Mouse (Mus musculus): Measurements from ENCODE around the gene Tob1. TPM values are rescaled to one million over a fixed set of nuclear protein-coding genes. Genes with fewer than 3 reads are reported as not detected.
A peak's percentile ranks its signal among the peaks of the same experiment; 100 is the strongest.

Tob1 gene
- 27.2 and 36.6 TPM in 2 replicates for polyA plus RNA-seq (2014; fragmentation: Nextera tagmentation; extraction: Ambion mirVana)

DNA sequence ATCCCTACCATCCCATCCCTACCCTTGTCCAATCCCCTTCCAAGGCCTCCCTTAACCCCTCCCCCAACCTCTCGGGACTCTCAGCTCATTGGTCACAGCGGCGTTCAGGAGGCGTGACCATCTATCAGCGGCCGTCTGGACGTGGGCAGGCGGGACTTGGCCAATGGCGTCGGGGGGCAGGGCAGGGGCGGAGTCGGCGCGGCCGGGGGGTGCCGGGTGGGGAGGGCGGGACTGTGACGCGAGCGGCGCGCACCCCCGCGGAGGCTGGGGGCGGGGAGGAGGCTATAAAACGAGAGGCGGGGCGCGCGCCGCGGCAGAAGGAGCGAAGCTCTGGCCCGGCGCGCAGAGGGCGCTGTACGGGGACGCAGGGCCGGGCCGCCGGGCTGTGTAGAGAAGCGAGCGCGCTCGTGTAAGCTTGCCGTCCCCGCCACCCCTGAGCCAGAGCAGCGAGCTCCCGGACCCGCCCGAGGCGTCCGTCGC is at the start of gene Tob1:
Tob1 (plus strand) TSS at position 331 of the 480 bp plus-strand sequence.
- Histone ChIP-seq H3K36me3 (ENCODE audit: control insufficient read depth, insufficient read depth, low read length) (peaks cover 13% of the 10 kb centered on the region), H3K4me2 (replicated peaks; ENCODE audit: low read depth, low read length) (peak within 1 kb of the TSS; percentile 93), H3K4me3 (ENCODE audit: low read length) (peak within 1 kb of the TSS; percentile 94), H3K27me3 (ENCODE audit: control insufficient read depth, insufficient read depth, low read length) (no peaks in the 10 kb centered on the region), H3K4me1 (ENCODE audit: control insufficient read depth, insufficient read depth, low read length) (peaks cover 5% of the 10 kb centered on the region; the same call in 1 of the 2 replicates), H3K9ac (ENCODE audit: low read depth, low read length) (peak within 1 kb of the TSS; percentile 94), H3K9me3 (ENCODE audit: control insufficient read depth, low read length) (no peaks in the 10 kb centered on the region), H3K27ac (ENCODE audit: low read depth, low read length) (peak within 1 kb of the TSS; percentile 98)
- peak; percentile 97 for ATAC-seq (ENCODE audit: low FRiP score, low TSS enrichment)
- under 1% methylated on average over 43 of the region's 55 CpGs for WGBS

DNA sequence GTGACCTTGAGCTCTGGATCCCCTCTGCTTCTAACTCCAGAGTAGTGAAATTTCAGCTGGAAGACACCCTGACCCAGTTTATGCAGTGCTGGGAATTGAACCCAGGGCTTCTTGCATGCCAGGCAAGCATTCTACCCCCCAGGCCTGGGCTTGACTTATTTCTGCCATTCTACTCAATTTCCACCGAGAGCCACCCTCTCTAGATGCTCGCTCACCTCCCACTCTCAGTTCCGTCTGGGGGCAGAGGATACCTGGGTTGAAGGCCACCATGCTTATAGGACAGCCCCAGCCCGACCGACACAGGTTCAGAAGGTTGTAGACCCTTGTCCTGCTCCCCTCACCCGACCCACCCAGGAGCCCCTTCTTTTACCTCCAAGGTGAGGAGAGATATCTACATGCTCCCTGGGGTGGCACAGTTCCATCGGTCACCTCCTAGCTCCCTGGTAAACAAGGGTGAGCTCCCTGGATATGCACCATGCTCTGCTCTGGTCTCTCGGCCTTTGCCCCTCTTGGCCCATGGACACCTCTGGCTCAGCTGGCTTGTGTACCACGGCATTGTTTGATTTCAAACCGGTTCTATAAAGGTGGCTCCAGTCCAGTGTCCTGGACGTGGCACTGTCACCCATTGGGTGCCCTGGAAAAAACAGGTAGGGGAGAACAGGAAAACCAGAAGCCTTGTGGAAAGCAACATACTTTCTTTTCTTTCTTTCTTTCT is 49.2 kb upstream of the Tob1 start:
- H3K4me1 ChIP-seq (ENCODE audit: control insufficient read depth, insufficient read depth, low read length): peaks cover 25% of the 10 kb centered on the region
- H3K27ac ChIP-seq (ENCODE audit: low read depth, low read length): no peak overlapping the region
- no peaks in the 10 kb centered on the region for H3K9me3 ChIP-seq (ENCODE audit: control insufficient read depth, low read length)

DNA sequence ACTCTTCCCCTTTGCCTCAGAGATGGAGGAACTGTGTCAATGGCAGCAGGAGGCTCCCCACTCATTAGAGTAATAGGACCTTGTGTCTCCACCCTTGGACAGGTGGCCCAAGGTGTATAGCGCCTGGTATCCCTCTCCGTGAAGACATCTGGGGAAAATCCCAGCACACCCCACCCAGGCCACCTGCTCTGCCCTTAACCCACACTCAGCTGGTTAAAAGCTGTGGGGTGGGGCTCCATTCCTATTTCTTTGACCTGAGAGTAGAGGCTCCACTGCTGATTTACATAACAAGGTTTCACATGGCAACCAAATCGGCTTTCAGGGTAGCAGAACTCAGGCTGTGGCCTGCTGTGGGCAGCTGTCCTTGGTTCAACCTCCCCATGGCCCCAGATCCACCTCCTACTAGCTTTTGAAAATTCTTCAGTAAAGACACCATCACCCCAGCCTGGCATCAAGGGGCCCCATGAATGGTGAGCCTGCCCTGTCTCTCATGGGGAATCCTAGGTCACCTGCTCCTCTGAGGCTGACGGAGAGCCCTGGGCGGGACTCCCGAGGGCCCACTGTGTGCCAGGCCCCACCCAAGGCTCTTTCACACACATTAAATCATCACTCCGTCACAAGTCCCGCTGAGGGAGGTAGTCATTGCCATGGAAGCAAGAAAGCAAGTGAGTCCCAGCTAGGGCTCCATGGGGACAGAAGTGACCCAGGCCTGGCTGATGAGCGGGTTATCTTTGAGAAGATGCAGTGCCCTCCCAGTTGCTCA is 48.1 kb upstream of the Tob1 start:
- WGBS: 75% methylated on average over 9 of the region's 9 CpGs
- Histone ChIP-seq H3K36me3 (ENCODE audit: control insufficient read depth, insufficient read depth, low read length) (no peaks in the 10 kb centered on the region), H3K4me2 (replicated peaks; ENCODE audit: low read depth, low read length) (no peak overlapping the region), H3K27ac (ENCODE audit: low read depth, low read length) (no peak overlapping the region), H3K4me1 (ENCODE audit: control insufficient read depth, insufficient read depth, low read length) (peaks cover 25% of the 10 kb centered on the region), H3K4me3 (ENCODE audit: low read length) (no peak overlapping the region), H3K9ac (ENCODE audit: low read depth, low read length) (no peak overlapping the region), H3K27me3 (ENCODE audit: control insufficient read depth, insufficient read depth, low read length) (no peaks in the 10 kb centered on the region; the same call in 1 of the 2 replicates), H3K9me3 (ENCODE audit: control insufficient read depth, low read length) (no peaks in the 10 kb centered on the region)
- ATAC-seq (ENCODE audit: low FRiP score, low TSS enrichment): no peak

More for the DNA sequence above, 49.2 kb upstream of the Tob1 start:
- no peak overlapping the region for H3K4me2 ChIP-seq (replicated peaks; ENCODE audit: low read depth, low read length)
- WGBS: 91% methylated on average over 11 of the region's 11 CpGs
- H3K9ac ChIP-seq (ENCODE audit: low read depth, low read length): no peak overlapping the region
- no peak overlapping the region for H3K4me3 ChIP-seq (ENCODE audit: low read length)
- H3K36me3 ChIP-seq (ENCODE audit: control insufficient read depth, insufficient read depth, low read length): no peaks in the 10 kb centered on the region
- no peaks in the 10 kb centered on the region; the same call in 1 of the 2 replicates for H3K27me3 ChIP-seq (ENCODE audit: control insufficient read depth, insufficient read depth, low read length)
- ATAC-seq (ENCODE audit: low FRiP score, low TSS enrichment): no peak

DNA sequence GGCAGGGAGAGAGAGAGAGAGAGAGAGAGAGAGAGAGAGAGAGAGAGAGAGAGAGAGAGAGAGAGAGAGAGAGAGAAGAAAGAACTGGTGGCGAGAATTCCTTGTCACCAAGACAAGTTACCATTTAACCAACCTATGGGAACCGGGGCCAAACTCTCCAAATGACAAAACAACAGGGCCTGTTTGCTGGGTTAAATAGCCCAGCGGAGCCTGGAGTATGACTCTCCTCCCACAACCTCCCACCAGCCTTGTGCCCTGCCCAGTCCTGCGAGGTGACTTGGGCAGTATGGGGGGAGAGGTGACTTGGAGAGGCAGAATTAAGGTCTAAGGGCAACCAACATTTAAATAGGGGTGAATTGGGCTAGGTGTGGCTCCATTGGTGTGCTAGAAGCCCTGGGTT is 45.5 kb upstream of the Tob1 start:
- Histone ChIP-seq H3K4me1 (ENCODE audit: control insufficient read depth, insufficient read depth, low read length) (peaks cover 9% of the 10 kb centered on the region), H3K4me3 (ENCODE audit: low read length) (no peak overlapping the region), H3K36me3 (ENCODE audit: control insufficient read depth, insufficient read depth, low read length) (no peaks in the 10 kb centered on the region), H3K4me2 (replicated peaks; ENCODE audit: low read depth, low read length) (no peak overlapping the region), H3K9ac (ENCODE audit: low read depth, low read length) (no peak overlapping the region), H3K27me3 (ENCODE audit: control insufficient read depth, insufficient read depth, low read length) (no peaks in the 10 kb centered on the region; the same call in 1 of the 2 replicates), H3K27ac (ENCODE audit: low read depth, low read length) (no peak overlapping the region), H3K9me3 (ENCODE audit: control insufficient read depth, low read length) (no peaks in the 10 kb centered on the region)
- no peak for ATAC-seq (ENCODE audit: low FRiP score, low TSS enrichment)
- 55% methylated on average over 4 of the region's 4 CpGs for WGBS

DNA sequence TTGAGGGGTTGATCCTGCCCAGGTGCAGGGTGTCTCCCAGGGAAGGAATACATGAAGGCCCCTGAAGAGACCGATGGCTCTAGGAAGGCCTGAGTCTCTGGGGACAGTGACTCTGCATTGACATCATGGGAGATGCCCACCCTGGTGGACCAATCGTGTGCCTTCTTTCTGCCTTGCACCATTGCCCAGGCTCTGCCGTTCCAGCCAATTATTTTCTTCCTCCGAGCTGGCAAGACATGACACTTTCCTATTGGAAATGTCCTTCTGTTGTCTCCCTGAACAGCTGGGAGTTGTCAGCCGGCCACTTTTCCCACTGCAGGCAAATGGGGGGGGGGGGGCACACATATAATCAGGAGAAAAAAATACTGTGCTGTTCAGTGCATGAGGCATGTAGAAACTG is 43.0 kb upstream of the Tob1 start:
- Histone ChIP-seq H3K4me2 (replicated peaks; ENCODE audit: low read depth, low read length) (no peak overlapping the region), H3K27ac (ENCODE audit: low read depth, low read length) (no peak overlapping the region), H3K9me3 (ENCODE audit: control insufficient read depth, low read length) (no peaks in the 10 kb centered on the region), H3K27me3 (ENCODE audit: control insufficient read depth, insufficient read depth, low read length) (no peaks in the 10 kb centered on the region; the same call in 1 of the 2 replicates), H3K9ac (ENCODE audit: low read depth, low read length) (no peak overlapping the region), H3K4me1 (ENCODE audit: control insufficient read depth, insufficient read depth, low read length) (peaks cover 5% of the 10 kb centered on the region; the same call in 1 of the 2 replicates), H3K4me3 (ENCODE audit: low read length) (no peak overlapping the region), H3K36me3 (ENCODE audit: control insufficient read depth, insufficient read depth, low read length) (no peaks in the 10 kb centered on the region)
- peak; percentile 56 for ATAC-seq (ENCODE audit: low FRiP score, low TSS enrichment)
- WGBS: 48% methylated on average over 5 of the region's 5 CpGs

DNA sequence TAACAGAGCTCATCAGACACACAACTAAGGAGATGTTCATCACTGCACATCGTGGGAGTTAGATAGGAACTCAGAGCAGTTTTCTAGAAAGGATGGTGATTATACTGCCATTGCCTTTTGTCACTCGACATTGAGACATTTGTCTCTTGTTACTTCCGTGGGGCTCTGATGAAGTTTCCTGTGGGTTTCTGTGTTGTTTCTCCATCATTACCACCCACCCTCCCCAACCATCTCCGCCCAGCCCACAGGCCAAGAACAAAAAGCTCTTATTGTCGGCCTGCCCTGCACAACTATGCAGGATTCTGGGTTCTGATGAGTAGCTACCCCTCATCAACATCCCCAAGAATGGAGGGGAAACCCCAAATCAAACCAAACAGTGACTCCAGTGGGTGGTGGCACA is 41.7 kb upstream of the Tob1 start:
- no peak for ATAC-seq (ENCODE audit: low FRiP score, low TSS enrichment)

DNA sequence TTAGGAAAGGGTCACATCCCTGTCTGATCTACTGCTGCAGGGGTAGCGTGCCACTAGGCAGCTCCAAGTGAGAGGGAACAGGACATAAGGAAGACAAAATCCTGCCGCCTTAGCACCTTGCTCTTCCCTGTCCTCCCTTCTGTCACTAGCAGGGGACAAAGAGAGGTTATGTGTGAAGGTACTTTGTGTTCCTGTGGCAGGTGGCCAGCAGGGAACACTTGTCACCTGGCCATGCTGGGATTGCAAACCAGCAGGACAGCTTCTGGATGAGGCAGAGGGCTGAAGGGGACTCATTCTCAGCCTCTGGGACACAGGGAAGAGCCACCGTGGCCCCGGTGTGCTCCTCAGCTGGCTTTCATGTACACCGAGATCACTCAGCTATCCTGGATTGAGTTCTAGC is 39.6 kb upstream of the Tob1 start:
- WGBS: 88% methylated on average over 5 of the region's 5 CpGs
- no peak overlapping the region for H3K27ac ChIP-seq (ENCODE audit: low read depth, low read length)
- no peak for ATAC-seq (ENCODE audit: low FRiP score, low TSS enrichment)

More for the DNA sequence above, 41.7 kb upstream of the Tob1 start:
- 62% methylated on average over 5 of the region's 5 CpGs for WGBS
- no peak overlapping the region for H3K4me3 ChIP-seq (ENCODE audit: low read length)
- no peak overlapping the region for H3K4me2 ChIP-seq (replicated peaks; ENCODE audit: low read depth, low read length)
- peaks cover 5% of the 10 kb centered on the region; the same call in 1 of the 2 replicates for H3K4me1 ChIP-seq (ENCODE audit: control insufficient read depth, insufficient read depth, low read length)
- no peak overlapping the region for H3K27ac ChIP-seq (ENCODE audit: low read depth, low read length)
- no peak overlapping the region for H3K9ac ChIP-seq (ENCODE audit: low read depth, low read length)
- no peaks in the 10 kb centered on the region for H3K36me3 ChIP-seq (ENCODE audit: control insufficient read depth, insufficient read depth, low read length)
- H3K27me3 ChIP-seq (ENCODE audit: control insufficient read depth, insufficient read depth, low read length): no peaks in the 10 kb centered on the region; the same call in 1 of the 2 replicates
- no peaks in the 10 kb centered on the region for H3K9me3 ChIP-seq (ENCODE audit: control insufficient read depth, low read length)

DNA sequence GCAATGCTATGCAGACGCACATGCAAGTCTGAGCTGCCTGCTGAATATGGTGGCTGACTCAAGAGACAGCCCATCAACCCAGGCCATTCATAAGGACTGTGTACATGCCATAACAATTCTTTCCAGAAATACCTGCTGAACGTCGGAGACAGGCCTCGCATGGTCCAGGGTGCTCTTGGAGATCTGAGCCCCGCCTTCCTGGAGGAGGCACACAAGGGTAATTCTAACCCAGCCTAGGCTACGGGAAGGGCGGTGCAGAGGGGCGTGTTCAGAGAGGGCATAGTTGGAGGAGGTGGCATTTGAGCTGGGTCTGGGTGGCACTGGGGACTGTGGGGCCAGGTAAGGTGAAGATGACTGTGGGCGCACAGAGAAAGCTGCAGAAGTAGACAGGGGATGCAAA is 39.1 kb upstream of the Tob1 start:
- 59% methylated on average over 9 of the region's 9 CpGs for WGBS
- no peak for ATAC-seq (ENCODE audit: low FRiP score, low TSS enrichment)
- no peaks in the 10 kb centered on the region for H3K27me3 ChIP-seq (ENCODE audit: control insufficient read depth, insufficient read depth, low read length)
- H3K4me3 ChIP-seq (ENCODE audit: low read length): no peak overlapping the region
- H3K9ac ChIP-seq (ENCODE audit: low read depth, low read length): no peak overlapping the region
- H3K4me2 ChIP-seq (replicated peaks; ENCODE audit: low read depth, low read length): no peak overlapping the region
- H3K4me1 ChIP-seq (ENCODE audit: control insufficient read depth, insufficient read depth, low read length): peaks cover 5% of the 10 kb centered on the region; the same call in 1 of the 2 replicates
- H3K36me3 ChIP-seq (ENCODE audit: control insufficient read depth, insufficient read depth, low read length): no peaks in the 10 kb centered on the region
- no peak overlapping the region for H3K27ac ChIP-seq (ENCODE audit: low read depth, low read length)
- H3K9me3 ChIP-seq (ENCODE audit: control insufficient read depth, low read length): no peaks in the 10 kb centered on the region

More for the DNA sequence above, 39.6 kb upstream of the Tob1 start:
- H3K9ac ChIP-seq (ENCODE audit: low read depth, low read length): no peak overlapping the region
- H3K9me3 ChIP-seq (ENCODE audit: control insufficient read depth, low read length): no peaks in the 10 kb centered on the region
- no peaks in the 10 kb centered on the region for H3K36me3 ChIP-seq (ENCODE audit: control insufficient read depth, insufficient read depth, low read length)
- no peak overlapping the region for H3K4me2 ChIP-seq (replicated peaks; ENCODE audit: low read depth, low read length)
- no peak overlapping the region for H3K4me3 ChIP-seq (ENCODE audit: low read length)
- no peaks in the 10 kb centered on the region; the same call in 1 of the 2 replicates for H3K27me3 ChIP-seq (ENCODE audit: control insufficient read depth, insufficient read depth, low read length)
- H3K4me1 ChIP-seq (ENCODE audit: control insufficient read depth, insufficient read depth, low read length): peaks cover 5% of the 10 kb centered on the region; the same call in 1 of the 2 replicates

All from kidney, embryonic 14.5 days (tissue).